Mouse (Mus musculus): ENCODE measurements around the gene Oosp2. TPM values are rescaled to one million over a fixed set of nuclear protein-coding genes. Genes with fewer than 3 reads are reported as not detected.

Gene Oosp2
- polyA plus RNA-seq (2012; ENCODE audit: insufficient read depth, low replicate concordance): not detected in 2 replicates

DNA sequence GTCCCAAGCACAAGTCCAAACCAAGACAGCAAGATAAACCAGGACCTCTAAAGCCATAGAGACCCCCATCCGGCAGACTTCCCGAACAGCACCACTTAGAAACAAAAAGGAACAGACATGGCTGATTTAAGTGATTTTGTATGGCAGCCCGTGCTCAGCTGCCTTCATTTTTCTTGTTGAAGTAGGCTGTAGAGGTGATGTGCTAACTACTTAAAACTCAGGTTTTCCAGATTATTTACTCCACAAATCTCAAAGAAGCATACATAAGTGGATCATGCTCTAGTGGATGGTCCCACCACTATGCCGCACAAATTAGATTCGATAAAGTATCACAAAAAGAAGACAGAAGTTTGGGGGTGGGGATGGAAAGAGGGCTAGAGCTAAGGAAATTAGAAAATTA, at the start of gene Oosp2:
TSS of gene Oosp2 (minus strand) at position 101 of the 400 bp plus-strand sequence.
- no peaks in the 10 kb centered on the region for H3K4me1 ChIP-seq
- no peaks in the 10 kb centered on the region for H3K36me3 ChIP-seq (replicated peaks; ENCODE audit: low read length)
- H3K27me3 ChIP-seq (replicated peaks): no peaks in the 10 kb centered on the region
- H3K4me3 ChIP-seq (replicated peaks): no peak within 1 kb of the TSS
- TF ChIP-seq GATA1 (IDR thresholded peaks at IDR 0.05; ENCODE audit: borderline replicate concordance, low read length) (no peak), FLI1 (IDR thresholded peaks at IDR 0.05; ENCODE audit: low read length) (no peak)
- H3K9me3 ChIP-seq: no peaks in the 10 kb centered on the region

DNA sequence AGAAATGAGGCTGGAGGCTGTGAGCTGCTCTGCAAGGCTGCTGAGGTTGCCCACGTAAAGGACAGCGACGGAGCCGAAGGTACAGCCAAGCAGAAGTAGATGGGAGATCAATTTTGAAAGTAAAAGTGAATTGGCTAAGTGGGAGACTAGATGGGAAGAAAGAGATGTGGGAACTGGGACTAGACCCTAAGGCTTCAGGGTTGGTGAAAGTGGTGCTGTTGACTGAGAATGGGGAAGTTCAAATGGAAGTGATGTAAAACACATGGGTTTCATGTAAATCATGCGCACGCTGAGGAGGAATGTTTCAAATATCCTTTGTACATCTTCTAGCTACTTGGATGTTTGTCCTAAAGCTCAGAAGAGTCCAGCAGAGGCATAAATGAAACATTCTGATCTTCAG, 38.0 kb upstream of the Oosp2 start:
- H3K27me3 ChIP-seq (replicated peaks): no peaks in the 10 kb centered on the region
- no peaks in the 10 kb centered on the region for H3K4me1 ChIP-seq
- H3K4me3 ChIP-seq (replicated peaks): no peak overlapping the region
- TF ChIP-seq GATA1 (IDR thresholded peaks at IDR 0.05; ENCODE audit: borderline replicate concordance, low read length): no peak
- TF ChIP-seq FLI1 (IDR thresholded peaks at IDR 0.05; ENCODE audit: low read length): no peak
- H3K36me3 ChIP-seq (replicated peaks; ENCODE audit: low read length): no peaks in the 10 kb centered on the region
- H3K9me3 ChIP-seq: no peaks in the 10 kb centered on the region

- Histone ChIP-seq H3K27me3 (replicated peaks) (no peaks in the 10 kb centered on the region), H3K9me3 (no peaks in the 10 kb centered on the region), H3K4me1 (no peaks in the 10 kb centered on the region), H3K4me3 (replicated peaks) (no peak within 1 kb of the TSS), H3K36me3 (replicated peaks; ENCODE audit: low read length) (no peaks in the 10 kb centered on the region)
- TF ChIP-seq FLI1 (IDR thresholded peaks at IDR 0.05; ENCODE audit: low read length) (no peak), GATA1 (IDR thresholded peaks at IDR 0.05; ENCODE audit: borderline replicate concordance, low read length) (no peak)
Measured at GRCm38 (mm10) chr19:11696755-11697154, 36.4 kb upstream of the Oosp2 start, which contains the start of gene Oosp3. Gene Oosp3, plus strand, starts transcription at chr19:11697055.

GRCm38 (mm10) chr19:11691454-11691853, 31.1 kb upstream of the Oosp2 start:
- Histone ChIP-seq H3K36me3 (replicated peaks; ENCODE audit: low read length) (no peaks in the 10 kb centered on the region), H3K9me3 (no peaks in the 10 kb centered on the region), H3K4me1 (no peaks in the 10 kb centered on the region), H3K27me3 (replicated peaks) (no peaks in the 10 kb centered on the region), H3K4me3 (replicated peaks) (no peak overlapping the region)
- TF ChIP-seq FLI1 (IDR thresholded peaks at IDR 0.05; ENCODE audit: low read length): no peak

DNA sequence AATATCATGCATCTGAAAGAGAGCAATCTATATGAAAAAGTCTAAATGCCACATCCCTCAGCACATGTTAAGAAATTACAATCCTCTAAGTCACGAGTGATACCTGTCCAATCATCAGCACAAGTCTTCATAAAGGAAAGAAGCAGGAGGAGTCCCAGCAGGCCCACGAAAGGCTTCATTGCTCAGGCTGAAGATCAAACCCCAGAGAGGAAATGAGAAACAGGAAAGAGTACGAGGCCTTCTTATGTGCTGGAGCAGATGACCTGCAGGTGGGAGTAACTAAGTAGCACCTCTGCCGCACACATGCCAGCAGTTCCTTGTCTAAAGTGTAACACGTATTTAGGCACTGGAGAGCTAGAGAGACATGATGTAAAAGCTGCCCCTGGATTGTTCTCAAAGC, 30.5 kb upstream of the Oosp2 start, which contains the start of gene Oosp1:
TSS of gene Oosp1 (minus strand) at position 312 of the 400 bp plus-strand sequence.
- H3K27me3 ChIP-seq (replicated peaks): no peaks in the 10 kb centered on the region
- TF ChIP-seq FLI1 (IDR thresholded peaks at IDR 0.05; ENCODE audit: low read length): no peak
- no peak for TF ChIP-seq GATA1 (IDR thresholded peaks at IDR 0.05; ENCODE audit: borderline replicate concordance, low read length)
- no peaks in the 10 kb centered on the region for H3K9me3 ChIP-seq
- H3K4me3 ChIP-seq (replicated peaks): no peak within 1 kb of the TSS
- H3K4me1 ChIP-seq: no peaks in the 10 kb centered on the region
- no peaks in the 10 kb centered on the region for H3K36me3 ChIP-seq (replicated peaks; ENCODE audit: low read length)

DNA sequence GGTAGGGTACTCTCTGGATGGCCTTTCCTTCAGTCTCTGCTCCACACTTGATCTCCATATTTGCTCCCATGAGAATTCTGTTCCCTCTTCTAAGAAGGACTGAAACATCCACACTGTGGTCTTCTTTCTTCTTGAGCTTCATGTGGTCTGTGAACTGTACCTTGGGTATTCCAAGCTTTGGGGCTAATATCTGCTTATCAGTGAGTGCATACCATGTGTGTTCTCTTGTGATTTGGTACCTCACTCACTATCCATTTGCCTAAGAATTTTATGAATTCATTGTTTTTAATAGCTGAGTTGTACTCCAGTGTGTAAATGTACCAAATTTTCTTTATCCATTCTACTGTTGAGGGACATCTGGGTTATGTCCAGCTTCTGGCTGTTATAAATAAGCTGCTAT, 1.2 kb upstream of the Oosp2 start:
- Histone ChIP-seq H3K36me3 (replicated peaks; ENCODE audit: low read length) (no peaks in the 10 kb centered on the region), H3K4me3 (replicated peaks) (no peak overlapping the region), H3K9me3 (no peaks in the 10 kb centered on the region), H3K27me3 (replicated peaks) (no peaks in the 10 kb centered on the region), H3K4me1 (no peaks in the 10 kb centered on the region)
- TF ChIP-seq FLI1 (IDR thresholded peaks at IDR 0.05; ENCODE audit: low read length): no peak
- no peak for TF ChIP-seq GATA1 (IDR thresholded peaks at IDR 0.05; ENCODE audit: borderline replicate concordance, low read length)

- Histone ChIP-seq H3K27me3 (replicated peaks) (no peaks in the 10 kb centered on the region), H3K4me3 (replicated peaks) (no peak overlapping the region), H3K4me1 (no peaks in the 10 kb centered on the region), H3K9me3 (no peaks in the 10 kb centered on the region), H3K36me3 (replicated peaks; ENCODE audit: low read length) (no peaks in the 10 kb centered on the region)
- TF ChIP-seq GATA1 (IDR thresholded peaks at IDR 0.05; ENCODE audit: borderline replicate concordance, low read length) (no peak), FLI1 (IDR thresholded peaks at IDR 0.05; ENCODE audit: low read length) (no peak)
Measured at GRCm38 (mm10) chr19:11659142-11659541, 1.2 kb downstream of the Oosp2 start.

DNA sequence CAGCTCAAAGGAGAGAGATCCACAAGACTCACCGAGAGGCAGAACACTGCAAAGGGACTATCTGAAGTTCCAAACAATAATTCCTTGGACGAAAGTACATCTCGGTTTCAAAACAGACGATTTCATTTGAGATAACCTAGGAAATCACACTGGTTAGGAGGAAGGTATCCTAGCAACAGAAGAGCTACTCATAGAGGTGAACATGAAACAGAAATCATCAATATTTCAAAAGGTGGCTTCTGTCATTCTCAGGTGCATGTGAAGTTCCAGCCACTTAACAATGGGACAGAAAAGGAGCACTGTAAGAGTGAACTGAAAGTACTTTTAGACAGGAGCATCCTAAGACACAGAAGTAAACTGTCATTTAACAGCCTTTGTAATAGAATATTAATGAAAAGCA, 10.8 kb downstream of the Oosp2 start:
- Histone ChIP-seq H3K4me3 (replicated peaks) (no peak overlapping the region), H3K36me3 (replicated peaks; ENCODE audit: low read length) (no peaks in the 10 kb centered on the region), H3K9me3 (no peaks in the 10 kb centered on the region), H3K4me1 (peaks cover 11% of the 10 kb centered on the region), H3K27me3 (replicated peaks) (no peaks in the 10 kb centered on the region)
- TF ChIP-seq FLI1 (IDR thresholded peaks at IDR 0.05; ENCODE audit: low read length): no peak
- TF ChIP-seq GATA1 (IDR thresholded peaks at IDR 0.05; ENCODE audit: borderline replicate concordance, low read length): no peak

DNA sequence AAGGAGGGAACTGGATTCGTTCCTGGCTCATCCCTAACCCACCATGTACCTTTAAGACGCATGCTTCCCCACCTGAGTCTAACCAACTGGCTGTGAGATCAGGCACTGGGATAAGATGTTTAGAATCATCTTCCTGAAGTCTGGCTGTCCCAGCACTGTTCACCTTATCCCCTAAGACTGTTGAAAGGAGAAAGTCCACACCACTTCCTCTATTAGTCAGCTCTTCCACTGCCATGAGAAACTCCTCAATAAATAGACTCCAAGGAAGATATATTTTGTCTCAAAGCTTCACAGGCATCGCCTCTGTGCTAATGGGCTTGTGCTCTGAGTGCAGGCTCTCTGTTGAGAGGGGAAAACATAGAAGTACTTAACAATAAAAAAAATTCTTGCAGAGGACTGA, 14.2 kb downstream of the Oosp2 start:
- no peak for TF ChIP-seq GATA1 (IDR thresholded peaks at IDR 0.05; ENCODE audit: borderline replicate concordance, low read length)
- TF ChIP-seq FLI1 (IDR thresholded peaks at IDR 0.05; ENCODE audit: low read length): no peak
- Histone ChIP-seq H3K36me3 (replicated peaks; ENCODE audit: low read length) (no peaks in the 10 kb centered on the region), H3K9me3 (no peaks in the 10 kb centered on the region), H3K4me1 (peaks cover 11% of the 10 kb centered on the region), H3K4me3 (replicated peaks) (no peak overlapping the region), H3K27me3 (replicated peaks) (no peaks in the 10 kb centered on the region)

DNA sequence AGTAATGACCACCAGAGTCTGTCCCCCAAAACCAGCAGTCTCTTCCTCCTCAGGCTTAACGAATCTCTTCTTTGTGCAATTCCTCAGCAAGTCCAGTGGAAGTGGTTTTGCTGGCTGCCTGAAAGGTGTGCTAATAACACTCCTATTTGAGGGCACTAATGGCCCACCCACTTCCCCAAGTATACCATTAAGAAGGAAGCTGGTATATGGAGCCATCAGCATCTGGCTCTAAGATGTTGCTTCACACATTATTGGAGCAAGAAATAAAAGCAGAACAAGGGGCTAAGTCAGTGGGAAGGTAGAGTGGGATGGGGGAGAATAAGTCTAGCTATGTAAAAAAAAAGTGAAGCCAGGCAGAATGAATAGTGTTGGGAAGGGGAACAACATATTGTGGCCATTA, 19.6 kb downstream of the Oosp2 start, which contains the start of gene Ms4a3:
TSS of gene Ms4a3 (minus strand) at position 120 of the 400 bp plus-strand sequence.
- no peaks in the 10 kb centered on the region for H3K27me3 ChIP-seq (replicated peaks)
- no peak for TF ChIP-seq FLI1 (IDR thresholded peaks at IDR 0.05; ENCODE audit: low read length)
- no peak for TF ChIP-seq GATA1 (IDR thresholded peaks at IDR 0.05; ENCODE audit: borderline replicate concordance, low read length)

GRCm38 (mm10) chr19:11639038-11639437, 21.3 kb downstream of the Oosp2 start:
- no peak for TF ChIP-seq GATA1 (IDR thresholded peaks at IDR 0.05; ENCODE audit: borderline replicate concordance, low read length)
- TF ChIP-seq FLI1 (IDR thresholded peaks at IDR 0.05; ENCODE audit: low read length): no peak
- H3K4me1 ChIP-seq: peaks cover 27% of the 10 kb centered on the region
- H3K9me3 ChIP-seq: no peaks in the 10 kb centered on the region
- no peaks in the 10 kb centered on the region for H3K27me3 ChIP-seq (replicated peaks)
- no peaks in the 10 kb centered on the region for H3K36me3 ChIP-seq (replicated peaks; ENCODE audit: low read length)
- no peak overlapping the region for H3K4me3 ChIP-seq (replicated peaks)

More for the DNA sequence above, 19.6 kb downstream of the Oosp2 start, which contains the start of gene Ms4a3:
- Histone ChIP-seq H3K9me3 (no peaks in the 10 kb centered on the region), H3K36me3 (replicated peaks; ENCODE audit: low read length) (no peaks in the 10 kb centered on the region), H3K4me3 (replicated peaks) (no peak within 1 kb of the TSS), H3K4me1 (peaks cover 14% of the 10 kb centered on the region)
